Mouse (Mus musculus) MEL-GATA-1-ER (cell line): ENCODE measurements around the gene Ppp2r2c.

Experiments
- DNase-seq: peaks from one replicate; pipeline ENCODE4 v3.0.0-alpha.2; 2012; ENCODE audit warnings: low read depth; ENCODE audit errors: extremely low read depth

Gene Ppp2r2c

DNA sequence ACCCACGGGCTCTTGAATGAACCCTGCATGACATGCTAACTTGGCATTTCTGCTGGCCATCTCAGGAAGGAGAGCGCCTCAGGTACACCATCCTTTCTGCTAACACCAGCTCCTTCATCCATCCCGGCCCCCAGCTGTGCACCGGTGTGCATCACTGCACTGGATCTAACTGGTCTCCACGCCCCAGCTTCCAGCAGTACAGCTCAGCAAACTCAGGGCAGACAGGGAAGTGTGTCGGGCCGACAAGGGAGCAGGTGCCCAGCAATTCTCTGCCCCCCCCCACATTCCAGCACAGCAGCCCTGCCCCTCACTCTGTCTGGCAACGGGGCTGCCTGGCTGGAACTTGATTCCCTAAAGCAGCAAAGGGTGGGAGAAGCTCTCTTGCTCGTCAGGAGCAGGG, 109.5 kb downstream of the Ppp2r2c start:
- DNase-seq: no peak

DNA sequence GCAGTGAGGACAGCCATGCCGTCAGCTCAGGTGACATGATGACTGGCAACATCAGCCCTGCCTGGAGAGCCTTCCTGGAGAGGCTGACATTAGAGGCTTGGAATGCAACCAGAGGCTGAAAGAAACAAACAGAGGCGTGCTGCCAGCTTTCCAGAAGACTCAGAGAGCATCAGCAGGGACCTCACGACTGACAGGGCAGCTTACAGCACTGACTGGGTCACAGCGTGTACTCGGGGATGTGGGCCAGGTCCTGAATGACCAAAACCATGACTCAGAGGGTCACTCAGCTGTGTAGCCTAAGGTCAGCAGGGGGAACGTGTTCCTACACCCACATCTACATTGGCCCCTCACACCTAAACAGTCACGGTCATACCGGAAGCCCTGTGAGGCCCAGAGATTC, 110.7 kb downstream of the Ppp2r2c start:
- DNase-seq: no peak

GRCm38 (mm10) chr5:36979631-36980030, 111.3 kb downstream of the Ppp2r2c start:
- DNase-seq: no peak

DNA sequence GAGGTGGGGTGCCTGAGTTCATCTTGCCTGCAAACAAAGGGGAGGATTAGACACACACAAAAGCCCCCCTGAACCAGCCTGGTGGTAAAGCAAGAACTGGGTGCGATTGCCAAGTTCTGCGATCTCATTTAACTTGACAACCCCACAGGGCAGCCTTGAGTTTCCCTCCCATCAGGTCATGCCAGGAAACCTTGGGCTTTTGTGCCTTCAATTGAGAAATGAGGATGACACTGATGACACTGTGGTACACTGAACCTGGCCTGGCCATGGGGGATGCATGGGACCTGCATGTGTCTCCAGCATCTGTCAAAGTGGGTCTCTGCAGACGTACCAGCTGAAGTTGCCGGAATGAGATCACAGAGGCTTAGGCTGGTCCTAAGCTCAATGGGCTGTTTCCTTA, 114.0 kb downstream of the Ppp2r2c start:
- DNase-seq: no peak

GRCm38 (mm10) chr5:36986617-36987016, 118.3 kb downstream of the Ppp2r2c start:
- no peak for DNase-seq

DNA sequence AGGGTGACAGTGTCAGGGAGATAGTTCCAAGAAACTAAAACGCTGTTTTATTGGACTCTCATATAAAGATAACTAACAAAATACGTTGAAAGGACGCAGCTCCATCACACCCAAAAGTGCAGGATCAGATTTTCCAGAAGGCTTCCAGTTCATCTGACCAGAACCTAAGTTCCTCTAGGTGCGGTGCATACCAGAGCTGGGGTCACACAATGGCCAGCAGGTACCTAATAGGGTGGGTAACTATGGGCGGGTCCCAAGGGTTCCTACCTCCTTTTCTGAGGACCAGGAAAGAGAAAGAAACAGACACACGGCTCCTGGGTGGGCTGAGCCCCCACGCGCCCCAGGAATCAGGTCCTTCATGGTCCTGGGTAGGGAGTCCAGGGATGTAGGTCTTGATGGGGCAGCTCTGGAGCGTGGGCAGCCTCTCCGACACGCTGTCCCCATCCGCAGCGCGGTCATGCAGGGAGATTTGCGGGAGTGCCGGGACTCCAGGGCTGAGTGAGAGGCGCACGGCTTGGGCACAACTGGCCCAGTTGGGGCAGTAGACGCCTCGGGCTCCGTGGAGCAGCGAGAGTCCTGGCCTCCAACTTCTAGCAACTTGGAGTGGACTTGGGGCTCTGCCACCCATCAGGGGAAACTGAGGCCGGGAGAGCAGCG, 119.9 kb downstream of the Ppp2r2c start:
- DNase-seq: no peak

DNA sequence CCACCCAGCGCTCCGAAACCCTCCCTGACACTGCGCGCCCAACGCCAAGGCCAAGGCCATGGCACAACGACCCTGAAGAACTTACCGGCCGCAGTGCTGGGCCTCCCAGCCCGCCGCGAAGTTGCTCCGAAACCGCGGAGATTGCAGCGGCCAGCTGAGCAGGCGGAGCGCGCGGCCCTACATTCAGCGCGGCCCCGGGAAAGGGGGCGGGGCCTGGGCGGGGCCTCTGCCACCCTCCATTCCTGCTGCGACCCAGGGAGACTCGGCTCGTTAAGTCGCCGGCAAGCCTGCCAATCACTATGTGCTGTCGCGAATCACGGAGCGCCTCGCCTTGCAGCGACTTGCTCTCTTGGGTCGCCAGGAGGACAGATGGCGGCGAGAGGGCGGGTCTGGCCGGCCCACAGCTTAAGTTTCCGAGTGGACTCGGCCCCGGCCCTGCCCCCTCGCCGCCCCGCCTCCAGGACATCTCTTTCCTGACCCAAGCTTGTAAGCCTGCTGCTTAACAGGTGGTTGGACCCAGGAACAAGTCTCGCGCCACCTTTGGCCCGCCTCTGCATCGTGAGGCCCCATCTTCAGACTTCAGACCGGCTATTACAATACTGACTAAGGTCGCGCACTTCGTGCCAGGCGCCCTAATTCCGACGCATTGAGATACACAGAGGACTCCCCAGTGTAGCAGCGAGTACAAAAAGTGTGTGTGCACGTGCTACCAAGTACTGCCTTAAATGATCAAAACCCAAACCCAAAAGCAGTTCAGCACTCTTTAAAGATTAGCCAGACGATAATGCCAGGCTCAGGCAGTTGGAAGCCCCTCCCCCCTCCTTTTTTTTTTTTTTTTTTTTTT, 120.7 kb downstream of the Ppp2r2c start, which contains the start of gene Wfs1:
TSS of gene Wfs1 (minus strand) at position 425 of the 844 bp plus-strand sequence.
- no peak for DNase-seq

DNA sequence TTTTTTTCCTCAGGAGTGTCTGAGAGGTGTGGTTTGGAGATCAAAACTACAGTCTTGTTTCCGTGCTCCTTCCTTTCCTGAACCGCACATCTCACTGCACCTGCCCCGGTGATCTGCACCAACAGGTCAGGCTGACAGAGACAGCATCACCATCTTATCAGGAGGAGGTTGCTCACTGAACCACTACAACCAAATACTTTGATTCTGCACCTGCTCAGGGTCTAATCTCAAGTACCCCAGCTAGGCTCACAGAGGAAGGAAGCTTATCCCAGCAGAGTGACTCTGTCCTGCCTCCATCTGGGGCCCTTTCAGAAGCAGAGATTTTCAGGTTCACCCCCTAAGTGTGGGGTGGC, 121.3 kb downstream of the Ppp2r2c start:
- DNase-seq: no peak

DNA sequence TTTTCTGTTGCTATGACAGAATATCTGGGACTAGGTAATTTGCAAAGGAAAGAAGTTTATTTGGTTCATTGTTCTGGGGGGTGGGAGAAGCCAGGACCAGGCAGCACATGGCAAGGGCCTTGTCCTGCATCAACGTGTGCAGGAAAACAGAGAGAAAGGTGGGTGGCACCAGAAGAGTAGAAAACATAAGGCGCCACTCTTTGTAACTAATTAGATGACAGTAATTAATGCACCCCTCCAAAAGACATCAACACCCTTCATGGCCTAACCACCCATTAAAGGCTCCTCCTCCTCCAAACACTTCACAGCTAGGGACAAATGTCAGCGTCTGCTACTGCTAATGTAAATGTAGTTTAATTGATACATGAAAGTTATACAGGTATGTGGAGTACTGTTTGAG, 121.9 kb downstream of the Ppp2r2c start:
- DNase-seq: no peak

GRCm38 (mm10) chr5:36990631-36991350, 122.5 kb downstream of the Ppp2r2c start:
- no peak for DNase-seq

- DNase-seq: no peak
Measured at GRCm38 (mm10) chr5:36996410-36996809, 128.1 kb downstream of the Ppp2r2c start.

- DNase-seq: no peak
Measured at GRCm38 (mm10) chr5:36997996-36998395, 129.7 kb downstream of the Ppp2r2c start.

GRCm38 (mm10) chr5:37001002-37001401, 132.7 kb downstream of the Ppp2r2c start:
- no peak for DNase-seq

- no peak for DNase-seq
Measured at GRCm38 (mm10) chr5:37002001-37002400, 133.7 kb downstream of the Ppp2r2c start.
